Mouse (Mus musculus) hindbrain, embryonic 16.5 days (tissue): ENCODE results near the gene Usp43. TPM values are rescaled to one million over a fixed set of nuclear protein-coding genes. Genes with fewer than 3 reads are reported as not detected.

ENCODE experiments used
- ATAC-seq: fragments of 200-750 bp; cut with Nextera tagmentation; 2 replicates; pipeline ENCODE4 v1.8.0; 2017; ENCODE audit warnings: moderate TSS enrichment, moderate library complexity
- H3K27ac ChIP-seq: fragments of 300-500 bp; sonication (generic); 2 replicates; pipeline ENCODE4 v1.5.1; 2014; ENCODE audit warnings: low read depth, mild to moderate bottlenecking, control low read depth, low read length, moderate library complexity
- H3K27me3 ChIP-seq: fragments of 300-500 bp; sonication (generic); replicated peaks from 2 replicates; pipeline ENCODE4 v1.6.1; 2014; ENCODE audit warnings: low read length; ENCODE audit not compliant: control insufficient read depth, insufficient read depth
- H3K36me3 ChIP-seq: fragments of 300-500 bp; sonication (generic); 2 replicates; pipeline ENCODE4 v1.6.1; 2014; ENCODE audit warnings: mild to moderate bottlenecking, low read length, moderate library complexity, mixed read lengths; ENCODE audit not compliant: control insufficient read depth, insufficient read depth
- H3K4me1 ChIP-seq: fragments of 300-500 bp; sonication (generic); 2 replicates; pipeline ENCODE4 v1.6.1; 2014; ENCODE audit warnings: low read depth, low read length; ENCODE audit not compliant: control insufficient read depth, insufficient read depth
- H3K4me2 ChIP-seq: fragments of 300-500 bp; sonication (generic); 2 replicates; pipeline ENCODE4 v1.6.1; 2014; ENCODE audit warnings: mild to moderate bottlenecking, low read length, control low read depth, moderate library complexity
- H3K4me3 ChIP-seq: fragments of 300-500 bp; sonication (generic); 2 replicates; pipeline ENCODE4 v1.5.1; 2014; ENCODE audit warnings: mild to moderate bottlenecking, low read length, control low read depth, moderate library complexity
- H3K9ac ChIP-seq: fragments of 300-500 bp; sonication (generic); 2 replicates; pipeline ENCODE4 v1.6.1; 2014; ENCODE audit warnings: low read depth, mild to moderate bottlenecking, control low read depth, low read length, moderate library complexity
- H3K9me3 ChIP-seq: fragments of 300-500 bp; sonication (generic); 2 replicates; pipeline ENCODE4 v1.6.1; 2014; ENCODE audit warnings: mild to moderate bottlenecking, low read length, moderate library complexity; ENCODE audit not compliant: control insufficient read depth
- WGBS: fragments of 180-500 bp; shearing (Covaris S2); extraction: QIAGEN DNeasy Blood & Tissue Kit; methylation state at CpG from one replicate; pipeline ENCODE4 v1.1.7; 2014; 5-methylcytosine and 5-hydroxymethylcytosine counted together
- polyA plus RNA-seq: library from polyadenylated mRNA; unstranded; fragments of >200 nt; fragmentation: Nextera tagmentation; extraction: Ambion mirVana; gene quantifications from 2 replicates; pipeline ENCODE4 v1.2.1, GENCODE M21; 2015

Gene Usp43
- polyA plus RNA-seq, 1 experiment from 2014 or later = 0.64 TPM

GRCm38 (mm10) chr11:67948229-67948628, 26.3 kb upstream of the Usp43 start:
- Histone ChIP-seq H3K9ac (no peak overlapping the region), H3K4me1 (no peaks in the 10 kb centered on the region), H3K27me3 (no peaks in the 10 kb centered on the region), H3K27ac (no peak overlapping the region), H3K4me2 (no peak overlapping the region), H3K4me3 (no peak overlapping the region), H3K36me3 (no peaks in the 10 kb centered on the region), H3K9me3 (no peaks in the 10 kb centered on the region)
- WGBS = 86% methylated on average over 3 of the region's 3 CpGs
- no peak for ATAC-seq

GRCm38 (mm10) chr11:67932156-67932555, 10.2 kb upstream of the Usp43 start:
- Histone ChIP-seq H3K36me3 (no peaks in the 10 kb centered on the region), H3K4me3 (no peak overlapping the region), H3K4me1 (no peaks in the 10 kb centered on the region), H3K9me3 (no peaks in the 10 kb centered on the region), H3K4me2 (no peak overlapping the region), H3K9ac (no peak overlapping the region), H3K27me3 (no peaks in the 10 kb centered on the region), H3K27ac (no peak overlapping the region)
- 93% methylated on average over 3 of the region's 3 CpGs for WGBS
- ATAC-seq = no peak

GRCm38 (mm10) chr11:67926348-67927055, 4.5 kb upstream of the Usp43 start:
- no peak overlapping the region for H3K9ac ChIP-seq
- H3K4me3 ChIP-seq = no peak overlapping the region
- WGBS = 16% methylated on average over 13 of the region's 15 CpGs
- H3K27me3 ChIP-seq = peaks cover under 1% of the 10 kb centered on the region; the same call in 1 of the 2 replicates
- no peak overlapping the region for H3K4me2 ChIP-seq
- no peaks in the 10 kb centered on the region for H3K36me3 ChIP-seq
- H3K27ac ChIP-seq = no peak overlapping the region
- H3K9me3 ChIP-seq = no peaks in the 10 kb centered on the region
- ATAC-seq = no peak
- no peaks in the 10 kb centered on the region; the same call in 1 of the 2 replicates for H3K4me1 ChIP-seq

- H3K27me3 ChIP-seq = peaks cover 13% of the 10 kb centered on the region
- H3K4me2 ChIP-seq = no peak overlapping the region
- 87% methylated on average over 13 of the region's 13 CpGs for WGBS
- no peaks in the 10 kb centered on the region for H3K36me3 ChIP-seq
- H3K27ac ChIP-seq = no peak overlapping the region
- ATAC-seq = no peak
- peaks cover 6% of the 10 kb centered on the region for H3K4me1 ChIP-seq
- no peaks in the 10 kb centered on the region for H3K9me3 ChIP-seq
- no peak overlapping the region for H3K4me3 ChIP-seq
- no peak overlapping the region for H3K9ac ChIP-seq
Observed at GRCm38 (mm10) chr11:67925000-67925399, 3.0 kb upstream of the Usp43 start.

- Histone ChIP-seq H3K4me2 (no peak overlapping the region), H3K4me1 (peaks cover 6% of the 10 kb centered on the region), H3K27me3 (peaks cover 18% of the 10 kb centered on the region), H3K36me3 (no peaks in the 10 kb centered on the region), H3K4me3 (no peak overlapping the region), H3K27ac (no peak overlapping the region), H3K9me3 (no peaks in the 10 kb centered on the region), H3K9ac (no peak overlapping the region)
- 95% methylated on average over 5 of the region's 5 CpGs for WGBS
- ATAC-seq = no peak
Observed at GRCm38 (mm10) chr11:67923720-67924119, 1.8 kb upstream of the Usp43 start.

GRCm38 (mm10) chr11:67922755-67923125, 787 bp upstream of the Usp43 start:
- H3K4me1 ChIP-seq = peaks cover 6% of the 10 kb centered on the region

GRCm38 (mm10) chr11:67921091-67921826, 694 bp downstream of the Usp43 start:
- Histone ChIP-seq H3K4me2 (peak overlapping the region; percentile 100), H3K27ac (peak overlapping the region; percentile 48; the same call in 1 of the 2 replicates), H3K36me3 (no peaks in the 10 kb centered on the region), H3K27me3 (peaks cover 18% of the 10 kb centered on the region), H3K4me1 (peaks cover 6% of the 10 kb centered on the region), H3K9ac (peak overlapping the region; percentile 77), H3K4me3 (peak overlapping the region; percentile 72), H3K9me3 (no peaks in the 10 kb centered on the region)
- WGBS = 3% methylated on average over 47 of the region's 47 CpGs
- ATAC-seq = peak; percentile 30; the same call in 1 of the 2 replicates

More at GRCm38 (mm10) chr11:67922755-67923125, 787 bp upstream of the Usp43 start:
- H3K36me3 ChIP-seq = no peaks in the 10 kb centered on the region
- H3K27ac ChIP-seq = no peak overlapping the region
- H3K4me2 ChIP-seq = peak overlapping the region; percentile 100
- H3K4me3 ChIP-seq = peak overlapping the region; percentile 72
- H3K9ac ChIP-seq = no peak overlapping the region
- peak; percentile 83 for ATAC-seq
- H3K9me3 ChIP-seq = no peaks in the 10 kb centered on the region
- under 1% methylated on average over 12 of the region's 12 CpGs for WGBS
- peaks cover 18% of the 10 kb centered on the region for H3K27me3 ChIP-seq

GRCm38 (mm10) chr11:67920226-67920960, 1.6 kb downstream of the Usp43 start:
- no peak overlapping the region for H3K4me2 ChIP-seq

GRCm38 (mm10) chr11:67919593-67919992, 2.4 kb downstream of the Usp43 start:
- Histone ChIP-seq H3K4me3 (no peak overlapping the region), H3K9me3 (no peaks in the 10 kb centered on the region), H3K27ac (no peak overlapping the region), H3K36me3 (no peaks in the 10 kb centered on the region), H3K4me1 (peaks cover 6% of the 10 kb centered on the region), H3K4me2 (no peak overlapping the region), H3K27me3 (peaks cover 18% of the 10 kb centered on the region), H3K9ac (no peak overlapping the region)
- 77% methylated on average over 5 of the region's 5 CpGs for WGBS
- no peak for ATAC-seq

More at GRCm38 (mm10) chr11:67920226-67920960, 1.6 kb downstream of the Usp43 start:
- Histone ChIP-seq H3K9ac (no peak overlapping the region), H3K9me3 (no peaks in the 10 kb centered on the region), H3K36me3 (no peaks in the 10 kb centered on the region), H3K4me3 (no peak overlapping the region), H3K4me1 (peaks cover 6% of the 10 kb centered on the region), H3K27ac (no peak overlapping the region), H3K27me3 (peaks cover 18% of the 10 kb centered on the region)
- ATAC-seq = no peak
- 49% methylated on average over 9 of the region's 9 CpGs for WGBS
